Mouse (Mus musculus) monocyte, adult 5-6 weeks (primary cell): ENCODE results near the gene Galnt2. TPM values are rescaled to one million over a fixed set of nuclear protein-coding genes. Genes with fewer than 3 reads are reported as not detected.

Experiments
- ATAC-seq: fragments of 153-309, 156-312 bp; replicated peaks from 2 replicates; pipeline ENCODE4 v1.8.0; 2017; ENCODE audit warnings: mild to moderate bottlenecking; ENCODE audit not compliant: low TSS enrichment, insufficient number of reproducible peaks, severe bottlenecking, poor library complexity, low FRiP score
- total RNA-seq: library from RNA; stranded (forward); fragments of 200-1000, 200-491, 200-594 nt; gene quantifications from 3 replicates; pipeline ENCODE4 v1.2.3, GENCODE M21; 2017

Gene Galnt2
- total RNA-seq, 1 experiment from 2014 or later, result 39.5 TPM

DNA sequence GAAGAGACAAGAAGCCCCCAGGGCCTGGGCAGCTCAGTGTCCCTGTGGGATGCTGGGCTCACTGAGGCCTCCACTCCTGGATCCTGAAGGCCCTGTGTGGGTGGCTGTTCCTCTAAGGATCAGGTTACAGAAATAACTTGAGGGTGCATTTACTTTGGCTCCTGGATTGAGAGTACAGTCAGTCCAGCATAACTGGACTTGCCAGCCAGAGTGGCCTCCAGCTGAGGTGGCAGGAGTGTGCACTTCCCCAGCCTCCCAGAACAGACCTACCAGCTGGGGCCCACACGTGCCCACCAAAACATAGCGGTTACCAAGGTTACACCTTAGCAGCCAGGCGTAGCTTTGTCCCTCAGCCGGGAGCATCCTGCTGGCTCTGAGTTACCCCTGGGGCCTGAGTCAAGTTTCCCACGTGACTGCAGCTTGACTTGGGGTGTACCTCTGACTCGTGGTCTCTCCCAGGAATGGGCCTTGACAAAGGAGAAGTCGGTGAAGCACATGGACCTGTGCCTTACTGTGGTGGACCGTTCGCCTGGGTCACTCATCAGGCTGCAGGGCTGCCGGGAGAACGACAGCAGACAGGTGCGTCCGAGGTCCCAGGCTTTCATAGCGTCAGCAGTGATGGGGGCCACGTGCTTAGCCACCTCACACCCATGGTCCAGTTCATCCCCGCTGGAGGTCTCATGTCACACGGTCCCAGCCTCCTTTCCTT is 109.3 kb downstream of the Galnt2 start:
- ATAC-seq, result no peak

DNA sequence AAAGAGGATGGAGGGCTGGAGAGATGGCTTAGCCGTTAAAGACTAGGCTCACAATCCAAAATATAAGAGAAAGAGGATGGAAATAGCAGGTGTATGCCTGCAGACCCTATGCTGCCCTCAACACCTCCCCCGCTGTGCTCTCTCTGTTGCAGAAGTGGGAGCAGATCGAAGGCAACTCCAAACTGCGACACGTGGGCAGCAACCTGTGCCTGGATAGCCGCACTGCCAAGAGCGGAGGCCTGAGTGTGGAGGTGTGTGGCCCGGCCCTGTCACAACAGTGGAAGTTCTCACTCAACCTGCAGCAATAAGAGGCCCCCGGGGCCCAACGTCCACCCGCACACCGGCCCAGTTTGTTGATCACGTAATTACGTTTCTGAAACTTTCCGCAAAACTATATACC is 112.0 kb downstream of the Galnt2 start:
- no peak for ATAC-seq

DNA sequence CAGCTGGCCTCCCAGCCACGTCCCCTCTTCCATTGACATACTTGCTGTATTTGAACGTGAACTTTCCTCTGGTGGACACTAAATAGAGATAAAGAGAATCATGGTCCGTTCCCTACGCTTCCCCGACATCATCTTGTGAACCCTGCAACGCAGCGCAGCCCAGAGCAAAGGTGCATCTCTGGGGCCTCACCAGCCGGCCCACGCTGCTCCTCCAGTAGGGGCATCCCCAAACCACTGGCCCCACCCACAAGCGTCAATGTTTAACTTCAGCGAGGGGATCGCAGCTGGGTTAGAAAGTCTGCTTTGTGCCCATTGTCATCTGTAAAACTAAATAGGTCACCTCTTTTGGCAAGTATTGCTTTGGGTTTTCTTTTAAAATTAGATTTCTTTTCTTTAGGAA is 112.8 kb downstream of the Galnt2 start:
- no peak for ATAC-seq

DNA sequence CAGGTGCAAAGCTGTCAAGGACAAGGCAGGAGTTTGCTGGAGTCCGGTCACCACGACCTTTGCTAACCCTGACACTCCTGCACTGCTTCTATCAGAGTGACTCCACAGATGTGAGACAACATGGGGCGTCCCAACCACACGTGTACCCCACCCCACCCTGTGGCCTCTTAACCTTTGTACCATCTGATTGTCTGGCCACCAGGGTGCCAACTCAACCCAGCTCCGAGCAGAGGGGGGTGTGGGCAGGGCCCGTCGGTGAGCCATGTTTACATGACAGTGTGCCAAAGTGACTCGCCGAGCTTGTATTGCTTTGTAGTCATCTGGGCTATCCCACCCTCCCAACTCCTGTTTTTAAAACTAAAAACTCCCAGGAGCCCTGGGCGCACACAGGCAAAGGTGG is 113.9 kb downstream of the Galnt2 start:
- ATAC-seq, result no peak

DNA sequence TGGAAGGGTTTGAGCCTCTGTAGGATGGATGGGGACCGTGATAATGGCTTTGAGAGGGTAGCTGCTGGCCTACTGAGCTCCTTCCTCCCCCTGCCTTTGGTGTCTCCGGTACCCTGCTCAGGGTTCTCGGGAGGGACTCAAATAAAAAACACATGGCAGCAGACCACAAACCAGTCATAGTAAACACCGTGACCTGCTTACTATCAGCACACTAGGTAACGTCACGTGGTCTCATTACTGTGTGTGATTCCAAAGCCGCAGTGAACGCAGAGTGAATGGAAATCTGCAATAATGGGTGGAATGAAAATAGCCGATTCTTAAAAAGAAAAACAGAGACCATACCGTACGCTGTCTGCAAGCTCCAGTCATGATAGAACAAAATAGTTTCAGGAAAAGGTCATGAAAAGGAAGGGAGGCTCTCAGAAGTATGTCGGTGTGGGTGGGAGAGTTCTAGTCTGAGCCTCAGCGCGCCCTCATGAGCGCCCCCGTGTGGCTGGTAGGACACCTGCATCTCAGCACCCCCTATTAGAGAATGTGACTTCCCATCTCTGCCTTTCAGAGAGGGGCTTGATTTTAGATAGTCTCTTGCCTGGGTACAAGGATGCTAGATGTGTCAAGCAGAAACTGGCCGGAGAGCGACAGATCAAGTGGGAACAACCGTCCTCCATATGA is 115.8 kb downstream of the Galnt2 start:
- ATAC-seq, result peak; percentile 61

DNA sequence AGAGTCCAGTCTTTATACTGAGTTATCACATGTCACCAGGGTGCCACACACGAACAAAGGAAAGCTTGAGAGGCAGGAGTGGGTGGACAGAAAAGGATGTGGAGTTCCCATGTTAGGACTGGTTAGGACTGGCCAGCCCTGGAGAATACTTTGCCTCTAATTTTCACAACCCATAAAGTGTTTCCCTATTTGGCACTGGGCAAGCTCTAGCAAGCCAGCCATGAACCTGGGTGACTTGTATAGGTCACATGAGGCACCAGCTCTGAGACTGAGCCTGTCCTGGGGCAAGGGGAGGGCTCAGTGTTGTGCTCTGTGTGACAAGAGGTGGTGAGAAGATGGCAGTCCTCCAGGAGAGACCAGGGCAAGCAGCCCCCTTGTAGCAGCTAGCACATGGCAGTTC is 116.9 kb downstream of the Galnt2 start:
- ATAC-seq, result no peak

DNA sequence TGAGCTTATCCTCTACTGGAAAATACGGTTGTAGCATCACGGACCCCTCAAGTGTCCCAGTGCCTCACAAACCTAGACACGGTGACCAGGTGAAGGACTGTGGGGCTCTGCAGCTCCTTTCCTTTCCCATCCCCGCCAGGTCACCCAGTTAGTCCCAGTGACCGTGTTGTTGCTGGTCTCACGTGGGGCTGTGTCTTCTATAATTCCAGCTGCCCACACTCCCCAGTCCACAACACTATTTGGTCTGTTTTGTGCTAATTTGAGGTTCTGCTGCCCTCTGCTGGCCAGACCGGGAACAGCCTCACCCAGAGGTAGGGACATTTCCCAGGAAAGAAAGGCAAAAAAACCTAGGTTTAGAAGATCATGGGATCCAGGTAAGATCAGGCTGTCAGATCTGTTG is 118.5 kb downstream of the Galnt2 start:
- ATAC-seq, result peak; percentile 52

DNA sequence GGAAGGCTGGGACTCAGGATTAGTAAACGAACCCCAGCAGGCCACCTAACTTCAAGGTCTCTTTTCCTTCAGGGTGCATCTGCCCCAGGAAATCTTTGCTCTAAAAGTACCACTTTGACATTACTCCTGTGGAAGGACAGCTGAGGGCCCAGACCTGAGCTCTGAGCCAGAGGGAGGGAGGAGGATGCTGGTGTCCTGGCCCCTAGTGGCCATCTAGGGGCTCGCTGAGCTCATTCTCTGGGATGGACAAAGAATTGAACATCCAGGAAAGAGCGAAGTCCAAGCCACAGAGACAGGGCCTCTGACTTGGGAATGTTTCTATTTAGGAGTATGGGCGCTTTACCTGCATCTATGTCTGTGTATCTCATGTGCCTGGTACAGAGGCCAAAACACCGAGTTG is 120.4 kb downstream of the Galnt2 start:
- ATAC-seq, result no peak

DNA sequence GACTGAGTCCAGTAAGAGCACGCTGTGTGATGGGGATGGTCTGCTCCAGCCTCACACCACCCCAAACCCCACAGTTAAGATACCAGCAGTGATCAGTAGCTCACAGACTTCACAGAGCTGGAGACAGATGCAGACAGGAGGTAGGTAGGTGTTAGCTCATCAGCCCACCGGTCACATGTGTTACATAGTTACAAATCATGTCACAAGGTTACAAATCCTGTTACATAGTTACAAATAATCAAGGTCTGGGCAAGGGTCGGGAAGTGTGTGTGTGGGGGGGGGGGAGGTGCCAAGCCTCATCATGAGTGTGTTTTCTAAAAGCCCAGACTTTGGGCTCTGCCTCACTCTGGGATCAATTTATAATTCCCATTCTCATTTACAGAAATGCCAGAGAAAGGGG is 129.7 kb downstream of the Galnt2 start:
- ATAC-seq, result no peak

DNA sequence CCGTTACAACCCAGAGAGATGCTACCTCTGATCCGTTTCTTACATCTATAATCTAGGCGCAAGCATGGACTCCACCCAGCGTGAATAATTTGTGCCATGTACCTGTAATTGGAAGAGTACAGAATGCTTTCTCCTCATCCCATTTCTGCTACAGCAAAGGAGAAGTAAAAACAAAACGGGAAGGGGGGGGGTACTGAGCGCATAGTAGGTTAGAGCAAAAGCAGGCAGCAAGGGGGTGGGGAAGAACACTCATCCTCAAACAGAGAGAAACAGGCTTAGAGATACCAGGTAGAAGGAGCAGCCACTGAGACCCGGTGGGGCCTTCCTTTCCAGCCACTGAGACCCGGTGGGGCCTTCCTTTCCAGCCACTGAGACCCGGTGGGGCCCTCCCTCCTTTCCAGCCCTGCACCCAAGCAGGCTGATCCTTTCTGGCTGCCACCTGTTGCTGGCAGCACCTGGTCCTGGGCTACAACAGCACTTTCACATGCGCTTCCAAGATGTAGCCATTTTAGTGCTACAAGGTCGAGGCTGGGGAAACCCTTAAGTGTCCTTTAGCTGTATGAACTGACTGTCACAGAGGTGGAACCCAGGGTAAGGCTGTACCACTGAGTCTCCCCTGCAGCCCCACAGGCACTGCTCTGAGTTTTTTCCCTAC is 130.7 kb downstream of the Galnt2 start:
- ATAC-seq, result no peak

DNA sequence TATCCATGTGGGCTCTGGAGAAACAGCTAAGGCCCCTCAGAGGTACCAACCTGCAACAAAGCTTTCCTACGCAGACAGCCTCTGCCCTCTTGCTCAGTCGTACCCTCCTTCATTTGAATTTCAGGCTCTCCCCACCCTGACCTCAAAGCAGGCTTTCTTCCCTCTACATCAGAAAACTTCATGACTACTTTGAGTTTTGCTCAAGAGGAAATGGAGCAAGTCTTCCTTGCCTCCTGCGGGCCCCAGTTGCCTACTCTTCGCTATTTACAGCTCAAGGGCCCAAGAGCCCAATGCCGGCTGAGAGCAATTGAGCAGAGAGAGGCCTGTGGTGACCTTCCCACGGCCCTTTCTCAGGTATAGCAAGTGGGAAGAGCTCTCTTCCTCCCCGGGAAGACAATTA is 131.4 kb downstream of the Galnt2 start:
- no peak for ATAC-seq

DNA sequence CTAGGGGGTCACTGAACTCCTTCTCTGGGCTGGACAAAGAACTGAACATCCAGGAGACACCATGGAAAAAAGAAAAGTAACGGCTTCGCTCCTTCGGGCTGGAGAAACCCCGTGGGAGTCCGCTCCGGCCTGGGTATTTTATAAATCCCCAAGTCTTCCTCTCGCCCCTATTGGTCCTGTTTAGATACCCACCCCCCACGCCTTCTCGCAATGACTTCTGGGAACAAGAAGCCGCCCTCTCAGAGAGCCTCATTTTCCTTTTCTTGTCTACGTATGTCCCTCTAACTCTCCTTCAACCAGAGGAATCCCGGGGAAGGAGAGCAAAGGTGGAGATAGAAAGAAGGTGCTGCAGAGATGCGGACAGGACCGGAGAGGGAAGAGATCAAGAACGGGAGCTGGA is 132.1 kb downstream of the Galnt2 start:
- no peak for ATAC-seq

DNA sequence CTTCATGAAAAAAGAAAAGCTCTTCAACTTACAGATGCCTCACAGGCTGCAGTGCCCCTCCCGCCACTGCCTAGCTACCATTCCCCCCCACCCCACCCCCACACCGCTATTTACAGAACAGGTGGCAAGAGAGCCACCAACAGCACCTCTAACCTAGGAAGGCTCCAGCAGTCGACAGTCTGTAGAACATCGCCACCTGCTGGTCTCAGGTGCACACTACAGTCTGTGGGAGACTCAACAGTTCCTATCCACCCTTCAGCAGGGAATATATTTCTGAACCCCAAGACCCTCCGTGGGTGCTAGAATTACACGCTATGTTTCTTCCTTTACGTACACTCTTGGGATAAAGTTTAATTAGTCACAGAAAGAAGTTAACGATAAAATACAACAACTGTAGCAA is 137.0 kb downstream of the Galnt2 start:
- peak; percentile 81; the same call in 1 of the 2 replicates for ATAC-seq

DNA sequence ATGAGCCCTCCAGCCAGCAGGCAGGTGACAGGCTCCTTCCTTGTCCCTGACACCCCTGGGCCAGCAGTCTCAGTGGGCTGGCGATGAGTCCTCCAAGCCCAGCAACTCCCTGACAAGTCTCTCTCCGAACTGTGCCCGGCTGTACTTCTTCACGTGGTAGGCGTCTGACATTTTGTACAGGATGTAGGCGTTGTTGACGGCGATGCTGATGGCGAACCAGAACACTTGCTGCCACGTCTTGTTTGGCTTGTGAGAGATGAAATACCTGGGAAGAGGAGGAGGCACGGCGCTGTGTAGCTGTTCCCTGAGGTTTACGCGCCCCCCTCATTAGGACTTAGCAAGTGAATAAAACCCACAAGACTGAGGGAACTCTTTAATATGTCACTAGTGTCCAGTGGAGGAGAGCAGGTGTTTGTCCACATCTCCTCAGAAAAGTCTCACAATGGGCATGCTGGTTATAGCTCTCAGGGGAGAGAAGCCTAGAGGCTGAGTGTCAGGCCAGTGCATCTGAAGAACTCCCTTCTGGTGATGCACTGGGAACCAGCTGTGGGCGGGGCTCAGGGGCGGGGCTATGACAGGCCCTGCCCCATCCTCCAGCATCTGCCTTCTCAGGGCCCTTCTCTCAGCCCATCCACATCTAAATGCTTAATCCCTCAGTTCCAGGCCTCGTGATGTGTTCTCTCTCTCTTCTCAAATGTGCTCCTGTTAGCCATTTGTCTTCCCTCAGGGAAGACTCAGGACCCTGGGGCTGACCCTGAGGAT is 139.4 kb downstream of the Galnt2 start:
- no peak for ATAC-seq

DNA sequence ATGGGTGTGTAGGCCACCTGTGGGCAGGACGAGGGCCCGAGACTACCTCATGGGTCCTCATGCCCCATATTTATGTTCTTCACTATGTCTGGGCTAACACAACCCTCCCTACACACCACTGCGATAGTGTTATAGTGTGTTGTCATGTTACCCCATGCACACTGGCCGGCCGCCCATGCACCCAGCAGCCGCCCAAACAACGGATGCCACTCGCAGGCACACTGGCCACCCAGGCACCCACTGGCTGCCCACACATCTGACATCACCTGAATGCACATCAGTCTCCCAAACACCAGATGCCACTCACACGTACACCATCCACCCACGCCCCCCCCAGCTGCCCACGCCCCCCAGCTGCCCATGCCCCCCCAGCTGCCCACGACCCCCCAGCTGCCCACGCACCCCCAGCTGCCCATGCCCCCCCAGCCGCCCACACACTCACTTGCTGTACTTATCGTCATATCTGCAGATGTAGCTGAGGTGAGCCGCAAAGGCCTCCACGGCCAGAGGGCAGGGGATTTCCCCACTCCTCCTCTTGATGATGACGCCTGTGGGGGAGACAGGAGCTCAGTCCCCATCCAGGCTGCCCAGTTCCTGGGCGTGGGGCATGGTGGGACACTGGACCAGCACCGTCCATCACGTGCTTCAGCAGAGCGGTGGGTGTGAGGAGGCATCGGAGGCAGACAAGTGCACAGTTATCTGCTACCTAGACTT is 140.4 kb downstream of the Galnt2 start:
- ATAC-seq, result no peak

DNA sequence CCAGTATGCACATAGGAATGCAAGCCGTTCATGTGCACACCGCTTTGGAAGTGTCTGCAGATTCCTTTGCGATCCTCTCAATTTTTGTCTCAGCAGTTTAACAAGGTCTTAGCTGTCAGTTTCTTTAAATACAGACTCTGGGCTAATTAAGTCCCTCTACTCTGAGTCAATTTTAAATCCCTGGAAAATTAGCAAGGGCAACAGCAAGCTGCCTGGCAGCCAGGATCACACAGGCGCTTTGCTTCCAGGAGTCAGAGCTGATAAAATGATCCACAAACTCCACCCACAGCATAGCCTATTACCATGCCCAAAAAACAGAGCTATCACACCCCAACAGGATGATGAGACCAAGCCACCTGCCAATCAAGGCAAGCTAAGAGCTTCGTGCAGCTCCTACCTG is 142.6 kb downstream of the Galnt2 start:
- ATAC-seq, result no peak

DNA sequence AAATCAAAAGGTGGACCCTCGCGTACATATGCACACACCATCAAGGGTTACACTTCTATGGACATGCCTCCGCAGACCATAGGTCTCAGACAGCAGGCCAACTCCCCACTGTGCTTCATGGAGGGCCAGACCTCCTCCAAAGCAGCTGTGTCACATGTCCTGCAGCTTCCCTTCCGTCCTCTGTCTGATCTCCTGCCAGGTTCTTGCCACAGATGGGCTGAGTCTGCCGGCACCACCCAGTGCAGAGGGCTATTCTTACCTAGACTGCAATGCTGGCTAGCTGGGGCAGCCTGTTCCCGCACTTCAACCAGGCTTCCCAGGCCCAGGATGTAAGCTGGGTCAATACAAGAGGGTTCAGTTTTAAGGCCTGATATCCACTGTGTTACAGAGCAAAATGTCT is 144.0 kb downstream of the Galnt2 start:
- no peak for ATAC-seq

DNA sequence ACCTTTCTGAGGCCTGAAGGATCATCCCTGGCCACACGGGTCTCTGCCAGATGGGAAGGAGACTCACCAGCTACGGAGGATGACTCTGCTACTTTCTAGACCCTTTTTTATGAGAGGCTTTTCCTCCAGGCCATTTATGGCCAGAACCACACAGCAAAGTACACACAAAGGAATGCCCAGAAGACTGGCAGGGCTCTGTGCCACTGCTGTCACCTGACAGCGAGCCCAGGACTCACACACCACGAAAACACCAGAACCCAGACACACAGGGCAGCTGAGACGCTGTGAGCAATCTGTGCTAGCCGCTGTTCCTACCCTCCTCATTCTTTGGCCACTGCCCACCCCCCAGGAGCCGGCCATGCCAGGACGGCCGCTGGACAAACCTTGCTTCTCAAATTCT is 144.5 kb downstream of the Galnt2 start:
- no peak for ATAC-seq

DNA sequence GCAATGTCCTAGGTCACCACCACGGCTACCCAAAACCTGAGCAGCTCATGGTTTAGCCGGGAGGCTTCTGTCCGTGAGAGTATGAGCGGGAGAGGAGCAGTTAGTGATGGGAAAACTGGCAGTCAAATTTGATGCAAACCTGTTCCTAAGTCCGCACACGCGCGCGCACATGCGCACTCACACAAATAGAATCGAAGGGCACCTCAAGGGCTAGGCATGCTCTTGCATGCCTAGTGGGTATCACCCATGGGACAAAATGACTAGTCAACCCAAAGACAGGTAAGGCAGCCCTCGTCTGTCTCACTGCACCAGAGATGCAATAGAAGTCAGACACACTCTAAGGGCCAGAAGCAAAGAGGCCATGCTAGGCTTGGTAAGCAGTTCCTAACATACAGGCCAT is 145.2 kb downstream of the Galnt2 start:
- ATAC-seq, result no peak
